Mouse (Mus musculus) A20 (cell line): ENCODE data around the gene Ptprg.
A peak's percentile ranks its signal among the peaks of the same experiment; 100 is the strongest.
"Not testable (repeated sequence)": the region's sequence is repeated elsewhere in the genome, so short reads cannot be mapped to it uniquely, and the experiment has no call there.

Source experiments
- DNase-seq: peaks from one replicate; pipeline ENCODE4 v3.0.0-alpha.2; 2011; ENCODE audit warnings: low read depth, low spot score

Gene Ptprg

GRCm38 (mm10) chr14:12199956-12200950 is 646.9 kb downstream of the Ptprg start:
- no peak for DNase-seq

- DNase-seq: no peak
Measured at GRCm38 (mm10) chr14:12202214-12202613, 648.9 kb downstream of the Ptprg start.

GRCm38 (mm10) chr14:12203081-12203480 is 649.7 kb downstream of the Ptprg start:
- DNase-seq: no peak

- no peak for DNase-seq
Measured at GRCm38 (mm10) chr14:12206138-12206537, 652.8 kb downstream of the Ptprg start.

GRCm38 (mm10) chr14:12208554-12208953 is 655.2 kb downstream of the Ptprg start:
- peak; percentile 30 for DNase-seq

- DNase-seq: no peak
Measured at GRCm38 (mm10) chr14:12218544-12219150, 665.3 kb downstream of the Ptprg start.

- DNase-seq: no peak
Measured at GRCm38 (mm10) chr14:12219877-12220276, 666.5 kb downstream of the Ptprg start.

GRCm38 (mm10) chr14:12220540-12220939 is 667.2 kb downstream of the Ptprg start:
- DNase-seq: no peak

GRCm38 (mm10) chr14:12221571-12221970 is 668.2 kb downstream of the Ptprg start:
- no peak for DNase-seq

GRCm38 (mm10) chr14:12243726-12244125 is 690.4 kb downstream of the Ptprg start:
- DNase-seq: peak; percentile 20

GRCm38 (mm10) chr14:12276031-12276430 is 722.7 kb downstream of the Ptprg start:
- no peak for DNase-seq

- DNase-seq: no peak
Measured at GRCm38 (mm10) chr14:12283641-12284040, 730.3 kb downstream of the Ptprg start, which contains the start of gene Gm49355. Gene Gm49355 (plus strand): TSS chr14:12283976.

GRCm38 (mm10) chr14:12284141-12284912 is 731.0 kb downstream of the Ptprg start, which contains the start of gene 3830406C13Rik:
Gene 3830406C13Rik (plus strand): TSS chr14:12284173.
- peak; percentile 88 for DNase-seq

GRCm38 (mm10) chr14:12289747-12290146 is 736.4 kb downstream of the Ptprg start:
- not testable (repeated sequence) for DNase-seq
